Mouse (Mus musculus) hindbrain, embryonic 12.5 days (tissue): ENCODE measurements around the gene Ephb3. TPM values are rescaled to one million over a fixed set of nuclear protein-coding genes. Genes with fewer than 3 reads are reported as not detected.

Experiments
- ATAC-seq: fragments of 200-750 bp; cut with Nextera tagmentation; 2 replicates; pipeline ENCODE4 v1.8.0; 2017; ENCODE audit warnings: moderate TSS enrichment; ENCODE audit not compliant: low FRiP score
- H3K27ac ChIP-seq: fragments of 300-500 bp; sonication (generic); 2 replicates; pipeline ENCODE4 v1.5.1; 2016; ENCODE audit warnings: mild to moderate bottlenecking
- H3K27me3 ChIP-seq: fragments of 300-500 bp; sonication (generic); 2 replicates; pipeline ENCODE4 v1.6.1; 2016; ENCODE audit warnings: mild to moderate bottlenecking
- H3K36me3 ChIP-seq: fragments of 300-500 bp; sonication (generic); 2 replicates; pipeline ENCODE4 v1.6.1; 2016; ENCODE audit warnings: mild to moderate bottlenecking
- H3K4me1 ChIP-seq: fragments of 300-500 bp; sonication (generic); 2 replicates; pipeline ENCODE4 v1.6.1; 2016
- H3K4me2 ChIP-seq: fragments of 300-500 bp; sonication (generic); replicated peaks from 2 replicates; pipeline ENCODE4 v1.6.1; 2016; ENCODE audit warnings: mild to moderate bottlenecking
- H3K4me3 ChIP-seq: fragments of 300-500 bp; sonication (generic); 2 replicates; pipeline ENCODE4 v1.5.1; 2016; ENCODE audit warnings: mild to moderate bottlenecking
- H3K9ac ChIP-seq: fragments of 300-500 bp; sonication (generic); 2 replicates; pipeline ENCODE4 v1.6.1; 2016; ENCODE audit warnings: mild to moderate bottlenecking, moderate library complexity
- H3K9me3 ChIP-seq: fragments of 300-500 bp; sonication (generic); replicated peaks from 2 replicates; pipeline ENCODE4 v1.6.1; 2016; ENCODE audit warnings: mild to moderate bottlenecking
- WGBS: fragments of 180-500 bp; shearing (Covaris S2); methylation state at CpG from one replicate; pipeline ENCODE4 v1.1.7; 2016; 5-methylcytosine and 5-hydroxymethylcytosine counted together
- microRNA-seq: library from miRNA; unstranded; fragments of <30 nt; microRNA quantifications from one replicate; pipeline ENCODE4, GENCODE M21; 2017
- polyA plus RNA-seq: library from polyadenylated mRNA; unstranded; fragments of >200 nt; fragmentation: Nextera tagmentation; extraction: Ambion mirVana; gene quantifications from 2 replicates; pipeline ENCODE4 v1.2.1, GENCODE M21; 2016

Ephb3 gene
- polyA plus RNA-seq, 1 experiment from 2014 or later = 30.2 TPM

- Histone ChIP-seq H3K36me3 (no peaks in the 10 kb centered on the region), H3K9ac (no peak overlapping the region), H3K27ac (no peak overlapping the region), H3K9me3 (no peaks in the 10 kb centered on the region), H3K4me3 (no peak overlapping the region), H3K4me2 (no peak overlapping the region), H3K4me1 (peaks cover 15% of the 10 kb centered on the region), H3K27me3 (peaks cover 38% of the 10 kb centered on the region)
- 55% methylated on average over 11 of the region's 11 CpGs for WGBS
- ATAC-seq = no peak
Measured at GRCm38 (mm10) chr16:21252401-21252955, 47.9 kb downstream of the Ephb3 start.

- H3K9ac ChIP-seq = no peak overlapping the region
- H3K4me2 ChIP-seq = no peak overlapping the region
- no peak overlapping the region for H3K27ac ChIP-seq
- no peaks in the 10 kb centered on the region for H3K4me1 ChIP-seq
- H3K36me3 ChIP-seq = no peaks in the 10 kb centered on the region
- ATAC-seq = no peak
- 83% methylated on average over 11 of the region's 11 CpGs for WGBS
- H3K4me3 ChIP-seq = no peak overlapping the region
- H3K9me3 ChIP-seq = no peaks in the 10 kb centered on the region
- H3K27me3 ChIP-seq = peaks cover 6% of the 10 kb centered on the region; the same call in 1 of the 2 replicates
Measured at GRCm38 (mm10) chr16:21255574-21256304, 51.2 kb downstream of the Ephb3 start.

GRCm38 (mm10) chr16:21256514-21257305 is 52.2 kb downstream of the Ephb3 start:
- H3K9ac ChIP-seq = no peak overlapping the region
- H3K27me3 ChIP-seq = no peaks in the 10 kb centered on the region
- no peaks in the 10 kb centered on the region for H3K9me3 ChIP-seq
- H3K4me1 ChIP-seq = no peaks in the 10 kb centered on the region
- no peak overlapping the region for H3K4me2 ChIP-seq
- WGBS = 94% methylated on average over 12 of the region's 12 CpGs
- H3K36me3 ChIP-seq = no peaks in the 10 kb centered on the region
- ATAC-seq = no peak
- no peak overlapping the region for H3K4me3 ChIP-seq
- no peak overlapping the region for H3K27ac ChIP-seq

- no peaks in the 10 kb centered on the region for H3K36me3 ChIP-seq
- H3K4me3 ChIP-seq = no peak overlapping the region
- 0 out of 2 replicates have a peak, but pooled peaks cover 4% of the 10 kb centered on the region for H3K4me1 ChIP-seq
- H3K27ac ChIP-seq = no peak overlapping the region
- 81% methylated on average over 7 of the region's 7 CpGs for WGBS
- H3K9me3 ChIP-seq = no peaks in the 10 kb centered on the region
- no peak for ATAC-seq
- H3K27me3 ChIP-seq = peaks cover 4% of the 10 kb centered on the region; the same call in 1 of the 2 replicates
- no peak overlapping the region for H3K4me2 ChIP-seq
- H3K9ac ChIP-seq = no peak overlapping the region
Measured at GRCm38 (mm10) chr16:21265417-21265816, 60.9 kb downstream of the Ephb3 start.

- H3K36me3 ChIP-seq = no peaks in the 10 kb centered on the region
- H3K4me2 ChIP-seq = no peak overlapping the region
- H3K4me1 ChIP-seq = peaks cover 35% of the 10 kb centered on the region
- no peak overlapping the region for H3K4me3 ChIP-seq
- no peak overlapping the region for H3K9ac ChIP-seq
- H3K27ac ChIP-seq = no peak overlapping the region
- WGBS = 59% methylated on average over 8 of the region's 8 CpGs
- no peak for ATAC-seq
- no peaks in the 10 kb centered on the region; the same call in 1 of the 2 replicates for H3K27me3 ChIP-seq
- no peaks in the 10 kb centered on the region for H3K9me3 ChIP-seq
Measured at GRCm38 (mm10) chr16:21269775-21270174, 65.2 kb downstream of the Ephb3 start.

GRCm38 (mm10) chr16:21271773-21272247 is 67.3 kb downstream of the Ephb3 start:
- ATAC-seq = peak; percentile 35; the same call in 1 of the 2 replicates
- Histone ChIP-seq H3K27me3 (no peaks in the 10 kb centered on the region; the same call in 1 of the 2 replicates), H3K4me1 (peaks cover 35% of the 10 kb centered on the region), H3K4me3 (no peak overlapping the region), H3K9ac (no peak overlapping the region), H3K4me2 (no peak overlapping the region), H3K9me3 (no peaks in the 10 kb centered on the region; the same call in 1 of the 2 replicates), H3K36me3 (no peaks in the 10 kb centered on the region), H3K27ac (no peak overlapping the region)
- 43% methylated on average over 6 of the region's 6 CpGs for WGBS

- Histone ChIP-seq H3K4me1 (peaks cover 35% of the 10 kb centered on the region), H3K9ac (no peak overlapping the region), H3K36me3 (no peaks in the 10 kb centered on the region), H3K4me3 (no peak overlapping the region), H3K9me3 (no peaks in the 10 kb centered on the region; the same call in 1 of the 2 replicates), H3K27me3 (no peaks in the 10 kb centered on the region; the same call in 1 of the 2 replicates), H3K27ac (no peak overlapping the region), H3K4me2 (no peak overlapping the region)
- ATAC-seq = no peak
- 56% methylated on average over 4 of the region's 4 CpGs for WGBS
Measured at GRCm38 (mm10) chr16:21272748-21273147, 68.2 kb downstream of the Ephb3 start.

Small RNA genes within 50 kb of the gene (microRNA-seq; reads per million reads assigned to microRNA genes)
- not detected for gene Mir7680

Other genes starting within 250 kb of the Ephb3 start
- gene Teddm3, start 50.8 kb upstream of the Ephb3 start, polyA plus RNA-seq = not detected in 2 replicates
- 28.0 and 33.8 TPM in 2 replicates for gene Vps8, start 218.4 kb downstream of the Ephb3 start, polyA plus RNA-seq